Mouse (Mus musculus) CH12.LX (cell line): ENCODE results near the gene Slc15a5. TPM values are rescaled to one million over a fixed set of nuclear protein-coding genes. Genes with fewer than 3 reads are reported as not detected.

Source experiments
- DNase-seq: peaks from one replicate; pipeline ENCODE4 v3.0.0-alpha.2; 2013; ENCODE audit errors: extremely low read depth
- H3K27ac ChIP-seq: 2 replicates; pipeline ENCODE4 v1.5.1; 2012; ENCODE audit warnings: low read depth, mild to moderate bottlenecking, control low read depth, moderate library complexity; ENCODE audit not compliant: insufficient read depth
- H3K27me3 ChIP-seq: replicated peaks from 2 replicates; pipeline ENCODE3; 2012; ENCODE audit warnings: inconsistent platforms
- H3K36me3 ChIP-seq, 2 experiments: replicated peaks in 1 of 2; 2 replicates each; pipeline versions ENCODE3 to v1.6.1; 2012; ENCODE audit warnings: inconsistent platforms in 1 of 2, low read length in 1 of 2, mild to moderate bottlenecking in 1 of 2, mixed read lengths in 1 of 2, moderate library complexity in 1 of 2; ENCODE audit not compliant: control insufficient read depth in 1 of 2, insufficient read depth in 1 of 2
- H3K4me1 ChIP-seq, 2 experiments: 2 replicates each; pipeline ENCODE4 v1.6.1; 2012; ENCODE audit warnings: inconsistent platforms in 1 of 2, moderate library complexity in 1 of 2; ENCODE audit not compliant: insufficient read depth in 2 of 2, control insufficient read depth in 1 of 2
- H3K4me2 ChIP-seq: 2 replicates; pipeline ENCODE4 v1.6.1; 2012; ENCODE audit warnings: low read depth, mild to moderate bottlenecking, control low read depth; ENCODE audit not compliant: poor library complexity, insufficient read depth, severe bottlenecking
- H3K4me3 ChIP-seq, 3 experiments: fragments of 150-350 bp in 1 of 3; sonication (generic) in 1 of 3; replicated peaks in 1 of 3; 2 replicates each; pipeline versions ENCODE3 to v1.5.1; 2011 to 2012; ENCODE audit warnings: low read depth in 2 of 3, low read length in 2 of 3, mild to moderate bottlenecking in 2 of 3, moderate library complexity in 2 of 3, control low read depth in 1 of 3, improper control_type of control experiment in 1 of 3, inconsistent platforms in 1 of 3, mixed read lengths in 1 of 3; ENCODE audit not compliant: poor library complexity in 1 of 3
- H3K79me2 ChIP-seq: replicated peaks from 2 replicates; pipeline ENCODE4 v1.6.1; 2012; ENCODE audit warnings: mild to moderate bottlenecking, moderate library complexity; ENCODE audit not compliant: control insufficient read depth, poor library complexity, insufficient read depth, severe bottlenecking; ENCODE audit errors: extremely low read depth
- H3K9ac ChIP-seq: 2 replicates; pipeline ENCODE4 v1.6.1; 2012; ENCODE audit warnings: low read depth, mild to moderate bottlenecking, control low read depth, moderate library complexity; ENCODE audit not compliant: insufficient read depth
- H3K9me3 ChIP-seq: replicated peaks from 2 replicates; pipeline ENCODE3; 2012; ENCODE audit warnings: low read length, inconsistent platforms, mixed read lengths
- BHLHE40 ChIP-seq: IDR thresholded peaks from 2 replicates; pipeline ENCODE4 v1.6.1; 2011; ENCODE audit warnings: mild to moderate bottlenecking, low read depth, low read length, improper control_type of control experiment
- CHD1 ChIP-seq: IDR thresholded peaks from 2 replicates; pipeline ENCODE4 v1.6.1; 2012; ENCODE audit warnings: low read depth, low read length, improper control_type of control experiment, inconsistent platforms
- CHD2 ChIP-seq: IDR thresholded peaks from 2 replicates; pipeline ENCODE4 v1.6.1; 2011; ENCODE audit warnings: low read length, improper control_type of control experiment
- E2F4 ChIP-seq: IDR thresholded peaks from 2 replicates; pipeline ENCODE4 v1.6.1; 2011; ENCODE audit warnings: low read depth, low read length, improper control_type of control experiment; ENCODE audit not compliant: insufficient replicate concordance
- EP300 ChIP-seq: IDR thresholded peaks from 2 replicates; pipeline ENCODE4 v1.6.1; 2011; ENCODE audit warnings: low read length, improper control_type of control experiment
- ETS1 ChIP-seq: conservative IDR thresholded peaks from 2 replicates; pipeline ENCODE4 v1.6.1; 2012; ENCODE audit warnings: low read depth, mild to moderate bottlenecking, inconsistent platforms, low read length, improper control_type of control experiment, moderate library complexity
- GABPA ChIP-seq: IDR thresholded peaks from 2 replicates; pipeline ENCODE4 v1.6.1; 2012; ENCODE audit warnings: low read depth, low read length, improper control_type of control experiment, inconsistent platforms; ENCODE audit not compliant: insufficient replicate concordance
- HCFC1 ChIP-seq: IDR thresholded peaks from 2 replicates; pipeline ENCODE4 v1.6.1; 2012; ENCODE audit warnings: low read depth, mild to moderate bottlenecking, inconsistent platforms, low read length, improper control_type of control experiment
- IRF4 ChIP-seq: IDR thresholded peaks from 2 replicates; pipeline ENCODE4 v1.6.1; 2014; ENCODE audit warnings: low read depth, mild to moderate bottlenecking, inconsistent platforms, low read length, improper control_type of control experiment
- JUN ChIP-seq: IDR thresholded peaks from 2 replicates; pipeline ENCODE4 v1.6.1; 2011; ENCODE audit warnings: low read depth, mild to moderate bottlenecking, low read length, improper control_type of control experiment, moderate library complexity; ENCODE audit not compliant: insufficient read depth
- KAT2A ChIP-seq: IDR thresholded peaks from 2 replicates; pipeline ENCODE4 v1.6.1; 2012; ENCODE audit warnings: low read length, improper control_type of control experiment, inconsistent platforms; ENCODE audit not compliant: insufficient replicate concordance
- MAFK ChIP-seq: IDR thresholded peaks from 2 replicates; pipeline ENCODE4 v1.6.1; 2011; ENCODE audit warnings: low read length, improper control_type of control experiment; ENCODE audit not compliant: insufficient replicate concordance
- MAX ChIP-seq: IDR thresholded peaks from 2 replicates; pipeline ENCODE4 v1.6.1; 2011; ENCODE audit warnings: low read length, improper control_type of control experiment
- MAZ ChIP-seq: IDR thresholded peaks from 2 replicates; pipeline ENCODE4 v1.6.1; 2012; ENCODE audit warnings: low read depth, mild to moderate bottlenecking, inconsistent platforms, low read length, improper control_type of control experiment, moderate library complexity
- MEF2A ChIP-seq: IDR thresholded peaks from 2 replicates; pipeline ENCODE4 v1.6.1; 2014; ENCODE audit warnings: low read depth, mild to moderate bottlenecking, inconsistent platforms, low read length, improper control_type of control experiment, borderline replicate concordance
- MXI1 ChIP-seq: IDR thresholded peaks from 2 replicates; pipeline ENCODE4 v1.6.1; 2011; ENCODE audit warnings: mild to moderate bottlenecking, low read depth, low read length, improper control_type of control experiment
- MYC ChIP-seq: IDR thresholded peaks from 2 replicates; pipeline ENCODE4 v1.6.1; 2011; ENCODE audit warnings: low read depth, mild to moderate bottlenecking, improper control_type of control experiment, low read length
- NRF1 ChIP-seq: IDR thresholded peaks from 2 replicates; pipeline ENCODE4 v1.6.1; 2014; ENCODE audit warnings: low read depth, mild to moderate bottlenecking, inconsistent platforms, low read length, improper control_type of control experiment, moderate library complexity
- POLR2AphosphoS2 ChIP-seq: IDR thresholded peaks from 2 replicates; pipeline ENCODE4 v1.6.1; 2011; ENCODE audit warnings: low read depth, low read length, improper control_type of control experiment
- RAD21 ChIP-seq: IDR thresholded peaks from 2 replicates; pipeline ENCODE4 v1.6.1; 2011; ENCODE audit warnings: low read depth, mild to moderate bottlenecking, low read length, improper control_type of control experiment, moderate library complexity
- RCOR1 ChIP-seq: conservative IDR thresholded peaks from 2 replicates; pipeline ENCODE4 v1.6.1; 2012; ENCODE audit warnings: low read depth, mild to moderate bottlenecking, inconsistent platforms, low read length, improper control_type of control experiment
- SIN3A ChIP-seq: IDR thresholded peaks from 2 replicates; pipeline ENCODE4 v1.6.1; 2012; ENCODE audit warnings: low read length, improper control_type of control experiment, inconsistent platforms
- TBP ChIP-seq: conservative IDR thresholded peaks from 2 replicates; pipeline ENCODE4 v1.6.1; 2011; ENCODE audit warnings: low read depth, low read length, improper control_type of control experiment
- ZKSCAN1 ChIP-seq: IDR thresholded peaks from 2 replicates; pipeline ENCODE4 v1.6.1; 2012; ENCODE audit warnings: low read depth, inconsistent platforms, low read length, improper control_type of control experiment, borderline replicate concordance
- ZNF384 ChIP-seq: IDR thresholded peaks from 2 replicates; pipeline ENCODE4 v1.6.1; 2012; ENCODE audit warnings: low read depth, low read length, improper control_type of control experiment, inconsistent platforms
- dilution Hi-C: fragments of 300-500 bp; cut with MboI; formaldehyde crosslinking; loops from 2 replicates; pipeline ENCODE4 v1.14.3; 2020; ENCODE audit warnings: low sequenced_read_pairs; ENCODE audit not compliant: extremely low pct_unique_long_range_greater_than_20kb, extremely low pct_ligation_motif_present
- in situ Hi-C: fragments of 300-500 bp; cut with MboI; formaldehyde crosslinking; loops from 3 replicates; pipeline ENCODE4 v1.14.3; 2019; ENCODE audit warnings: low sequenced_read_pairs, low pct_ligation_motif_present, low pct_unique_long_range_greater_than_20kb, mixed read lengths
- polyA plus RNA-seq: library from polyadenylated mRNA; unstranded; fragments of >175 nt; gene quantifications from 2 replicates; pipeline ENCODE4 v1.2.1, GENCODE M21; 2012; ENCODE audit warnings: low read depth; ENCODE audit not compliant: insufficient read length
- total RNA-seq, 2 experiments: library from RNA; depleted of rRNA; stranded (reverse); fragments of 300-350 nt in 1 of 2; fragments of >200 nt in 1 of 2; gene quantifications; 2 replicates each; pipeline ENCODE4 v1.2.3; 2012 to 2014

The Slc15a5 gene
- total and polyA plus RNA-seq, 3 experiments = not detected

DNA sequence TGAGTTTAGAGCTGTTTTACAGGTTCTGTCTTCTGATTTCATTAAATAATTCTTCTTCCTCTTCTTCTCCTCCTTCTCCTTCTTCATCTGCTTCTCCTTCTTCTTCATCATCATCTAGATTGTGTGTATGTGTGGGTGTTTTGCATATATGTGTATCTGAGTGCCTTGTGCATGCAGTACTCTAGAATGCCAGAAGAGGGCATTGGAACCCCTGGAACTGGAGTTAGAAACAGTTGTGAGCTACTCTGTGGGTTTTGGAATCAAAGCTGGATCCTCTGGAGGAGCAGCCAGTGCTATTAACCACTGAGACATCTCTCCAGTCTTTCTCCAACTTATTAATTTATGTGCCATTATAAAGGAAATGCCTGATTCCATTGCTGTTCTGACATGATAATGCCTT lies 89.9 kb downstream of the Slc15a5 start:
- TF ChIP-seq BHLHE40 = no peak
- TF ChIP-seq MAFK = no peak
- no peak for TF ChIP-seq NRF1
- TF ChIP-seq TBP = no peak
- TF ChIP-seq MEF2A = no peak
- TF ChIP-seq MAX = no peak
- no peak for TF ChIP-seq MYC
- TF ChIP-seq POLR2AphosphoS2 = no peak
- no peak for TF ChIP-seq EP300
- TF ChIP-seq ZNF384 = no peak
- Histone ChIP-seq H3K27me3 (no peaks in the 10 kb centered on the region), H3K79me2 (no peaks in the 10 kb centered on the region), H3K9ac (no peak overlapping the region), H3K4me2 (no peak overlapping the region), H3K4me1 (no peaks in the 10 kb centered on the region), H3K36me3 (no peaks in the 10 kb centered on the region), H3K4me3 (no peak overlapping the region), H3K27ac (no peak overlapping the region), H3K9me3 (peaks cover 73% of the 10 kb centered on the region)
- DNase-seq = no peak
- dilution Hi-C loops (no loop called here), in situ Hi-C loops (no loop called here)

DNA sequence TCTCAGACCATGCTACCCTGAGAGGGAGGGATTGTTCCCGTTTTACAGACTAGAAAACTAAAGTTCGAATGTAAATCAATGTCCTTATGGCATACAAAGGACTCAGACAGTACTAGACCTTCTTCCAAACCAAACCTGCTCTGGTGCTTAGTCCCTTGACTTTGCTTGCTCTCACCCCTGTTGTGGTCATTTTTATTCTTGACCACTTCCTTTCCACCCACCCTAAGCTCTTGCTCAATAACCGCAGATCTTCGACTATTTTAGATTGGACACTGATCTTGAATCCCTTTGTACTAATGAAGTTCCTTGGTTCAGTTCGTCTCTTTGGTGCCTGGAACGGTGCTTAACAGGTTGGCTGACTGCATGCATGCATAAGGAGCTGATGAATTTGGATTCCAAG lies 94.5 kb downstream of the Slc15a5 start:
- in situ Hi-C loops (no loop called here), dilution Hi-C loops (no loop called here)
- H3K27me3 ChIP-seq = no peaks in the 10 kb centered on the region
- no peak overlapping the region for H3K27ac ChIP-seq
- TF ChIP-seq MAZ (no peak), MXI1 (no peak), CHD1 (no peak), RAD21 (no peak), RCOR1 (no peak), CHD2 (no peak), SIN3A (no peak), NRF1 (no peak), KAT2A (no peak), HCFC1 (no peak), ETS1 (no peak), MAFK (no peak), MYC (no peak), IRF4 (no peak), ZKSCAN1 (no peak), GABPA (no peak), E2F4 (no peak), JUN (no peak), MEF2A (no peak)
- H3K4me1 ChIP-seq = no peaks in the 10 kb centered on the region
- H3K4me2 ChIP-seq = no peak overlapping the region
- H3K36me3 ChIP-seq = no peaks in the 10 kb centered on the region
- peaks cover 68% of the 10 kb centered on the region for H3K9me3 ChIP-seq
- no peak overlapping the region for H3K9ac ChIP-seq
- no peak overlapping the region for H3K4me3 ChIP-seq
- no peaks in the 10 kb centered on the region for H3K79me2 ChIP-seq
- no peak for DNase-seq
